Mouse (Mus musculus) adrenal gland, adult 18-20 months (tissue): ENCODE measurements around the gene Bpifb1. TPM values are rescaled to one million over a fixed set of nuclear protein-coding genes. Genes with fewer than 3 reads are reported as not detected.
"Not testable (repeated sequence)": the region's sequence is repeated elsewhere in the genome, so short reads cannot be mapped to it uniquely, and the experiment has no call there.

Experiments
- DNase-seq, 2 experiments: peaks; one replicate each; pipeline ENCODE4 v3.0.0; 2021 to 2022; ENCODE audit warnings: low spot score in 2 of 2
- total RNA-seq, 2 experiments: library from RNA; stranded (reverse); gene quantifications; 1 replicate in 1 of 2; 2 replicates in 1 of 2; pipeline ENCODE4 v1.2.3; 2021

The Bpifb1 gene
- total RNA-seq, 2 experiments from 2014 or later, result not detected

GRCm38 (mm10) chr2:154209112-154209511 is 18.5 kb downstream of the Bpifb1 start:
- DNase-seq, result no peak

- no peak for DNase-seq
These were observed 20.5 kb downstream of the Bpifb1 start for GRCm38 (mm10) chr2:154211121-154211520.

- no peak for DNase-seq
These were observed 21.3 kb downstream of the Bpifb1 start for GRCm38 (mm10) chr2:154211881-154212280.

GRCm38 (mm10) chr2:154215191-154215590 is 24.6 kb downstream of the Bpifb1 start:
- DNase-seq, result peak; percentile 80 to 82

- DNase-seq, result no peak
These were observed 29.3 kb downstream of the Bpifb1 start for GRCm38 (mm10) chr2:154219950-154220349.

GRCm38 (mm10) chr2:154223265-154223916 is 32.8 kb downstream of the Bpifb1 start, which contains the start of gene Bpifb5:
Bpifb5 (plus strand) TSS chr2:154223742.
- DNase-seq, result no peak

GRCm38 (mm10) chr2:154223917-154224273 is 33.3 kb downstream of the Bpifb1 start:
- DNase-seq, result no peak

GRCm38 (mm10) chr2:154226991-154227390 is 36.4 kb downstream of the Bpifb1 start:
- no peak for DNase-seq

- no peak for DNase-seq
These were observed 37.2 kb downstream of the Bpifb1 start for GRCm38 (mm10) chr2:154227830-154228229.

GRCm38 (mm10) chr2:154233426-154233825 is 42.8 kb downstream of the Bpifb1 start:
- DNase-seq, result no peak

GRCm38 (mm10) chr2:154240771-154241170 is 50.2 kb downstream of the Bpifb1 start:
- no peak for DNase-seq

GRCm38 (mm10) chr2:154242726-154243125 is 52.1 kb downstream of the Bpifb1 start:
- DNase-seq, result not testable (repeated sequence)

GRCm38 (mm10) chr2:154243356-154244036 is 52.9 kb downstream of the Bpifb1 start:
- DNase-seq, result no peak

- DNase-seq, result no peak
These were observed 54.7 kb downstream of the Bpifb1 start for GRCm38 (mm10) chr2:154245322-154245721.

GRCm38 (mm10) chr2:154255254-154255653 is 64.6 kb downstream of the Bpifb1 start:
- not testable (repeated sequence) for DNase-seq

- DNase-seq, result no peak
These were observed 65.2 kb downstream of the Bpifb1 start for GRCm38 (mm10) chr2:154255770-154256169.

- not testable (repeated sequence) for DNase-seq
These were observed 66.9 kb downstream of the Bpifb1 start, which contains the start of gene Bpifb9a for GRCm38 (mm10) chr2:154257554-154257953. Bpifb9a (plus strand) TSS chr2:154257854.

- not testable (repeated sequence) for DNase-seq
These were observed 73.8 kb downstream of the Bpifb1 start for GRCm38 (mm10) chr2:154264397-154264796.
